Mouse (Mus musculus) hindbrain, embryonic 15.5 days (tissue): Measurements from ENCODE around the gene Cdc42ep1. TPM values are rescaled to one million over a fixed set of nuclear protein-coding genes. Genes with fewer than 3 reads are reported as not detected.

Experiments
- ATAC-seq: fragments of 200-750 bp; cut with Nextera tagmentation; 2 replicates; pipeline ENCODE4 v1.8.0; 2017; ENCODE audit warnings: low read depth, moderate number of reproducible peaks, moderate TSS enrichment; ENCODE audit not compliant: low FRiP score
- H3K27ac ChIP-seq: fragments of 300-500 bp; sonication (generic); replicated peaks from 2 replicates; pipeline ENCODE4 v1.5.1; 2015; ENCODE audit warnings: mild to moderate bottlenecking, inconsistent platforms
- H3K27me3 ChIP-seq: fragments of 300-500 bp; sonication (generic); 2 replicates; pipeline ENCODE4 v1.6.1; 2015; ENCODE audit warnings: control low read depth, inconsistent platforms
- H3K36me3 ChIP-seq: fragments of 300-500 bp; sonication (generic); 2 replicates; pipeline ENCODE4 v1.6.1; 2015; ENCODE audit warnings: control low read depth, inconsistent platforms
- H3K4me1 ChIP-seq: fragments of 300-500 bp; sonication (generic); replicated peaks from 2 replicates; pipeline ENCODE4 v1.6.1; 2015; ENCODE audit warnings: control low read depth, inconsistent platforms
- H3K4me2 ChIP-seq: fragments of 300-500 bp; sonication (generic); 2 replicates; pipeline ENCODE4 v1.6.1; 2015; ENCODE audit warnings: moderate library complexity, mild to moderate bottlenecking, inconsistent platforms
- H3K4me3 ChIP-seq: fragments of 300-500 bp; sonication (generic); 2 replicates; pipeline ENCODE4 v1.5.1; 2015; ENCODE audit warnings: mild to moderate bottlenecking, inconsistent platforms
- H3K9ac ChIP-seq: fragments of 300-500 bp; sonication (generic); 2 replicates; pipeline ENCODE4 v1.6.1; 2015; ENCODE audit warnings: inconsistent platforms
- H3K9me3 ChIP-seq: fragments of 300-500 bp; sonication (generic); 2 replicates; pipeline ENCODE4 v1.6.1; 2016; ENCODE audit warnings: control low read depth, inconsistent platforms
- WGBS: fragments of 180-500 bp; shearing (Covaris S2); methylation state at CpG from one replicate; pipeline ENCODE4 v1.1.7; 2015; 5-methylcytosine and 5-hydroxymethylcytosine counted together
- polyA plus RNA-seq: library from polyadenylated mRNA; unstranded; fragments of >200 nt; fragmentation: Nextera tagmentation; extraction: Ambion mirVana; gene quantifications from 2 replicates; pipeline ENCODE4 v1.2.1, GENCODE M21; 2015

The Cdc42ep1 gene
- polyA plus RNA-seq: 14.7 and 15.5 TPM in 2 replicates

DNA sequence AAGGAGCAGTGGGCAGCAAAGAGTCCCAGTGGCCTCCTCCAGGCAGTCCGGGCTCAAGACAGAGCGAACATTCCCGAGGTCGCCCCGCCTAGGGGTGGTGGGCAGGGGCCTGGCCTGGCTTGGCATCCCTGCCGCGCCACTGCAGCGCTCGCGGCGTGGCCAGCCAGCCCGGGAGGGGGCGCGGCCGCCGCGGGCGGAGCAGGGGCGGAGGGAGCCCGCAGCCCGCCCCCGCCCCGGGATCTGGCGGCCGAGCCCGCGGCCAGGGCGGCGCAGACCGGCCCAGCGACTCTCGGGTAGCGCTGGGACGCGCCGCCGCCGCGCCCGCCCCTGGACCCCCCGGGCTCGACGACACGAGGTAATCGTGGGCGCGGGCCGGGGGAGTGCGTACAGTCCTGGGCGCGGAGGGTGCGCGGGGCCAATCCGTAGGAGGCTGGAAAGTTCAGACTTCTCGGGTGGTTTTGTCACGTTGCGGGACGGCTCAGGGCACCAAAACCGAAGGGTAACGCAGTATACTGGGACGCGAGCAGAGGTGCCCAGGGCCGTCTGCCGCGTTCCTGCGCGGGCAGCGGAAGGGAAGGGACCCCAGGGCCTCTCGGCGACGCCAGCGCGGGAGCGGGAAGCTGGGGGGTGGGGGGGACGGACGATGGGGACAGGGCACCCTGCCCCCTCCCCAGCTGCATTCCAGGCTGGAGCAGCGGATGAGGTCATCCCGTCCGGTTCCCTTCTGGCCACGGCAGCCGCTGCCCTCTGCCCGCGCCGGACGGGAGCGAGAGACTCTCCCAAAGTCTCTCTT lies at the start of gene Cdc42ep1:
Cdc42ep1 (plus strand) TSS at position 254 of the 793 bp plus-strand sequence.
- peaks cover 55% of the 10 kb centered on the region for H3K4me1 ChIP-seq
- no peaks in the 10 kb centered on the region for H3K9me3 ChIP-seq
- H3K27ac ChIP-seq: peak within 1 kb of the TSS; percentile 72
- H3K4me2 ChIP-seq: peak within 1 kb of the TSS; percentile 72
- no peaks in the 10 kb centered on the region for H3K36me3 ChIP-seq
- WGBS: under 1% methylated on average over 63 of the region's 86 CpGs
- peak within 1 kb of the TSS; percentile 55 for H3K9ac ChIP-seq
- H3K27me3 ChIP-seq: peaks cover 22% of the 10 kb centered on the region
- peak; percentile 63 for ATAC-seq
- H3K4me3 ChIP-seq: peak within 1 kb of the TSS; percentile 47

DNA sequence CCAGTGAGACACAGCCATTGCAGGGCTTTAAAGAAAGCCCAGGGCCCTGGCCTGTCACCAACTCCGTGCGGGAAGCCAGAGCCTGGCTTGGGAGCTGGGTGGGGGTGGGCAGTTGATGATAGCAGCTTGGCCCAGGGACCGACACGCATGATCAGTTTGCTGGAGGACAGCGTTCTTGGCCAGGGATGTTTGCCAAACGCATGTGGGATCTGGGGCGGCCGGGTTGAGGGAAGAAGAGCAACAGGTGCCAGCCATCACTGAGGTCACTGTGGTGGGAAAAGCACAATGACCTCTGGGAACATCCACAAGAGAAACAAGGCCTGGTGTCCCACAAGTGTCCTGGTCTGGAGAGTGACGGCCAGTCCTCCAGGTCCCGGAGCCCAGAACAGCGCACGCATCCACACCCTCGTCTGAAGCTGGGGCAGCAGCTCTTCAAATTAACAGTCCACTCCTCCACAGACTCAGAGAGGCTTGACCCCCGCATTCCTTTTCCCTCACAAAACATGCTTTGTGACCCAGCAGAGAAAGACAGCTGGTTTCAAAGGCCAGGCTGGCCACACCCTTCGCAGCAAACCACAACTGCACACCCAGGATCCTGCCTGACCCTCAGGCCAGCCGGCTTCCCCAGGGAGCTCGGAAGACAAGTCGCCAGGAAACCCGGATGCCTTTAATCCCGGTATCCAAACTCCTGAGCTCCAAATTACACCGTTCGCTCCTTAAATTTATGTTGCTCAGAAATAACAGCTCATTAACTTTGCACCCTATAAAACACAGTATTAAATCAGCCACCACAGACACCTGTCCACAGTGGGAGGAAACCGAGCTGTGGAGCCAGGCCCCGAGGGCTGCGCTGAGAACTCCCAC lies 46.0 kb upstream of the Cdc42ep1 start:
- Histone ChIP-seq H3K36me3 (no peaks in the 10 kb centered on the region), H3K9me3 (no peaks in the 10 kb centered on the region), H3K4me3 (no peak overlapping the region), H3K4me1 (peaks cover 15% of the 10 kb centered on the region), H3K4me2 (no peak overlapping the region), H3K9ac (no peak overlapping the region), H3K27me3 (peaks cover 16% of the 10 kb centered on the region), H3K27ac (no peak overlapping the region)
- ATAC-seq: 0 out of 2 replicates have a peak, but pooled peaks have one; percentile 39
- WGBS: 39% methylated on average over 25 of the region's 25 CpGs

DNA sequence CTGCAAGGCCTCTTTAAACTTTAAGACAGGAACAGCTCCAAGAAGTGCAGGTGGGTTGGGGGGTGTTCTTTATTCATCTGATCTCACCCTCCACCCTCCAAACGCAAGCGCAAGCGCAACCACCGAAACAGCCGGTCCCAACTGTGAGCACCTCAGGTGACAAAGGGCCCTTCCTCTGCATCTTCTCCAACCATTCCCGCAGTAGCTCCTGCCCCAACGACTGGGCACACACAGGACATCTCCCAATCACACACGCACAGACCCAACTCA lies 45.4 kb upstream of the Cdc42ep1 start:
- Histone ChIP-seq H3K4me3 (no peak overlapping the region), H3K9ac (no peak overlapping the region), H3K36me3 (no peaks in the 10 kb centered on the region), H3K4me2 (no peak overlapping the region), H3K27ac (no peak overlapping the region), H3K4me1 (peaks cover 19% of the 10 kb centered on the region), H3K27me3 (peaks cover 21% of the 10 kb centered on the region), H3K9me3 (no peaks in the 10 kb centered on the region)
- ATAC-seq: no peak
- WGBS: 87% methylated on average over 8 of the region's 8 CpGs

DNA sequence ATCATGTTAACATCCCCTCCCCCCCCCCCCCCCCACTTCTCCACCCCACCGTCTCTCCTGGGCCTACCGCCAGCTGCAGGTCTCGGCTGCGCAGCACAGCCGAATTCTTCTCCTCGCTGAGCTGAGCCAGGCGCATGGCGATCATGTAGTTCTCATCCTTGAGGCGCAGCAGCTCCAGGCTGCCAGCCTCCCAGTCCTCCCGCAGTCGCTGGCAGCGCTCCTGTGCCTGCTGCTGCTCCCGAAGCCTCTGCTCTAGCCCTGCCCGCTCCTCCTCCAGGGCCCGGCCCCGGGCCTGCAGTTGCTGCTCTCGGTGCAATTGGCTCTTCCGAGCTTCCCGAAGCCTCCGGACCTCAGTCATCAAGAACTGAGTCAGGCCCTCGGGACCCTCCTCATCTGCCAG lies 43.4 kb upstream of the Cdc42ep1 start:
- Histone ChIP-seq H3K4me3 (no peak overlapping the region), H3K9me3 (no peaks in the 10 kb centered on the region), H3K27ac (no peak overlapping the region), H3K9ac (no peak overlapping the region), H3K4me1 (peaks cover 35% of the 10 kb centered on the region), H3K36me3 (no peaks in the 10 kb centered on the region), H3K4me2 (peak overlapping the region; percentile 23; the same call in 1 of the 2 replicates), H3K27me3 (peaks cover 30% of the 10 kb centered on the region)
- 38% methylated on average over 21 of the region's 21 CpGs for WGBS
- ATAC-seq: no peak; the same call in 1 of the 2 replicates

DNA sequence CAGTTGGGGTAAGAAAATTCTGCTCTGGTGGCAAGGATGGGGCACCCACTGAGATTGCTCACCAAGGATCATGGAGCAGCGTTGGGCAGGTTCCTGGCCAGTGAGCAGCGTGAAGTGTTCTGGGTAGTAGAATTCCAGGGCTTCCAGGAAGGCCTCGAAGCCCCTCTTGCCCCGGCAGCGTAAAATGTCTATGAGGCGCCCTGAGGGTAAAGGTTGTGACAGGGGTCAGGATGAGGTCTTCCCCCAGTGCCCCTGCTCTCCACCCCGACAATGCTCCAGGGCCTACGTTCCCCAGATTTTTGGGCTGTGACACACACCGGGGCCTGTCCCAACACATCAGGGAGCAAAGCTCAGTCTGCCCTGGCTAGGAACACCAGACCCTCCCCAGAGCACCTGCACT lies 40.9 kb upstream of the Cdc42ep1 start:
- no peak for ATAC-seq
- whole genome bisulfite sequencing: 72% methylated on average over 9 of the region's 9 CpGs
- Histone ChIP-seq H3K4me1 (peaks cover 26% of the 10 kb centered on the region), H3K9ac (no peak overlapping the region), H3K27ac (no peak overlapping the region), H3K27me3 (peaks cover 35% of the 10 kb centered on the region), H3K4me2 (peak overlapping the region; percentile 81), H3K36me3 (no peaks in the 10 kb centered on the region), H3K9me3 (no peaks in the 10 kb centered on the region), H3K4me3 (peak overlapping the region; percentile 48)

DNA sequence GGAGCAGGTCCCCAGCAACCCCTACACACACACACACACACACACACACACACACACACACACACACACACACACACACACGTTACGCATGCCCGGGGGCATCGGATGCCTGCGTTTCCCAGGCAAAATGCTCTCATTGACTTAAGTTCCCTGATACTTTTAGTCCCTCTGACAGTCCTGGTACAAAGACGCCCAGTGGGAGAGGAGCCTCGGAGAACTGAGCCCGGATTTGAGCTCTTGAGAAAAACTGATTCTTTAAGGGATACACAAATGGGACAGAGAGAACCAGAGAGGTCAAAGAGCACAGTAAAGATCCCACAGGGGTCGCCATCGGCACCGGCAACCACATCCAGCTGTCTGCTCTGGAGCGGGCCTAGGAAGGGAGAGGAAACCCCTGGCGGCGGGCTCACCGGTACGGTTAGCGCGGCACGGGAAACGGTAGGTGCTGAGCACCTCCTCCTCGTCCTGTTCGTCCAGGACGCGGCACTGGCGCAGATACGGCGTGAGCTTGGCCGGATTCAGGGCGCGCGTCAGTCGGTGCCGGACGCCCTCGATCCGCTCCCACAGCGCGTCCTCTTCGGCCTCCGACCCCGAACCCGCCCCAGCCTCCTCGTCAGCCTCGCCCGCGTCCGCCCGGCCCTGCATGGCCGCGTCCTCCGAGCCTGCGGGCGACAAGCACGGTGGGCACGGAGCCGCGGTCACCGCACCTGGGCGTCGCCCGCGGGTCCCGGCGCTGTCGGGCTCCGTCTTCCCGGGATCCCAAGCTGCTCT lies 40.3 kb upstream of the Cdc42ep1 start:
- H3K36me3 ChIP-seq: no peaks in the 10 kb centered on the region
- no peak overlapping the region; the same call in 1 of the 2 replicates for H3K27ac ChIP-seq
- peak overlapping the region; percentile 48 for H3K4me3 ChIP-seq
- no peak; the same call in 1 of the 2 replicates for ATAC-seq
- peak overlapping the region; percentile 47 for H3K9ac ChIP-seq
- no peaks in the 10 kb centered on the region for H3K9me3 ChIP-seq
- H3K4me1 ChIP-seq: peaks cover 25% of the 10 kb centered on the region
- H3K4me2 ChIP-seq: peak overlapping the region; percentile 81
- peaks cover 35% of the 10 kb centered on the region for H3K27me3 ChIP-seq
- WGBS: 3% methylated on average over 67 of the region's 67 CpGs

DNA sequence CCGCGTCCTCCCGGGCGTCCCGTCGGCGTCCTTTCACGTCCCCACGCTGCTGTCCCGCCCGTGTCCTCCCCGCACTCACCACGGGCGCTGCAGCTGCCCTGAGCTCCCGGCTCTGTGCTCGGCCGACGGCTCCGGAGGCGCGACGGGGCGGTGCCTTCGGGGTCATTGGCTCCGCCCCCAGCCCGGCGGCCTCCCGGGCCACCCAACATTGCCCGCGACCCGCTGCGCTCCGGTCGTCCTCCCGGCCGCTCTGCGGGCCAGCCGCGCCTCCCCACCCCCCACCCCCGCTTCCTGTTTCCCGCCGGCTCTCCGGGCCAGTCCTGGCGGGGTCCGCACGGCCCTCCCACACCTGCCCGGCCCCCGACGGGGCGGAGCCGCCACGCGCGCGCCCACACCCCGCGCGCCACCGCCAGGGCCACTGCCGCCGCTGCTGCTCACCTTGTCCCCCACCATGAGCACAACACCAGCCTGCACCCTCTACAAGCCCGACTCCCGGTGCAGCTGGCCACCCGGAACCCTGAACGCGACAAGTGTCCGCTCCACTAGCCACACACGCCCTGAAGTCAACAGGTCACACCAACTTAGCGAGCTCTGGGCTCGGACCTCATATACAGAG lies 39.5 kb upstream of the Cdc42ep1 start, which contains the start of gene Card10:
Card10 (minus strand) TSS at position 267 of the 616 bp plus-strand sequence.
- Histone ChIP-seq H3K27me3 (peaks cover 32% of the 10 kb centered on the region), H3K4me1 (peaks cover 25% of the 10 kb centered on the region), H3K4me3 (peak within 1 kb of the TSS; percentile 48), H3K27ac (no peak within 1 kb of the TSS; the same call in 1 of the 2 replicates), H3K36me3 (no peaks in the 10 kb centered on the region), H3K4me2 (peak within 1 kb of the TSS; percentile 81), H3K9ac (peak within 1 kb of the TSS; percentile 47), H3K9me3 (no peaks in the 10 kb centered on the region)
- ATAC-seq: peak; percentile 54; the same call in 1 of the 2 replicates
- under 1% methylated on average over 56 of the region's 70 CpGs for WGBS

DNA sequence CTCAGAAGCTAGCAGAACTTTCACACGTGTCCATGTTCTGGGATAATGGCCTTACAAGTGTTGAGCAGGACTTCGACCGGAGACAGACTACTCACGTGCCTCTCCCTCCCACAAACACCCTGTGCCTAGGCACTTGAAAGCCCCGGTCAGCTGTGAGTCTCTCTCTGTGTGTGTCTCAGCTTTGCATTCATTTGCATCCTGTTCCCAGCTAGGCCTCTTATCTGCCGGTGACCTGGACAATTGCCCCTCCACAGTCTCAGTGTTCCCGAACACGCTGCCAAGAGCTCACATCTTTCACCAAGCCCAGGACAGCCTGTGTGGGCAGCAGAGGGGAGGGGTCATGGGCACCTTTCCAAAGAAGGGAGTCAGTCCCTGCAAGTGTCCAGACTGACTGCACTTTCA lies 38.9 kb upstream of the Cdc42ep1 start:
- no peak for ATAC-seq
- Histone ChIP-seq H3K9me3 (no peaks in the 10 kb centered on the region), H3K4me3 (no peak overlapping the region), H3K27ac (no peak overlapping the region), H3K4me1 (peaks cover 25% of the 10 kb centered on the region), H3K27me3 (peaks cover 32% of the 10 kb centered on the region), H3K36me3 (no peaks in the 10 kb centered on the region), H3K9ac (no peak overlapping the region), H3K4me2 (no peak overlapping the region)
- WGBS: 6% methylated on average over 8 of the region's 8 CpGs

DNA sequence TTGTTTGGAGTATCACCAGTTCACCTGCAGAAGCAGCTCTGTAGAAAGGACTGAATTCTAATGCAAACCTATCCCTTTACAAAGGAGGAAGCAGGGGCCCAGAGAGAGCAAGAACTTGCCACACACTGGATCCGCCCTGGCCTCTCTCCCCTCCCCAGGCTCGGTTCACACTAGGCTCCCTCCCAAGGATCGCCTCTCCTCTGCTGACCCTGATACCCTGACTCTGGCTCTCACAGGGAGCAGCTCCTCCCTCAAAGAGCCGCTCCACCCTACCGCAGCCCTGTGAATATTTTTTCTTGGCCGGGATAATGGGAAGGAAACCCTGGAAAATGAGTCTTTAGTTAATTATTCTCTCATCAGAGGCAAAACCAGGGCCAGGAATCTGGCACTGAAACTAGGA lies 38.1 kb upstream of the Cdc42ep1 start:
- peaks cover 32% of the 10 kb centered on the region for H3K27me3 ChIP-seq
- H3K4me2 ChIP-seq: no peak overlapping the region
- ATAC-seq: no peak
- no peaks in the 10 kb centered on the region for H3K36me3 ChIP-seq
- H3K9me3 ChIP-seq: no peaks in the 10 kb centered on the region
- H3K4me3 ChIP-seq: no peak overlapping the region
- H3K9ac ChIP-seq: no peak overlapping the region
- H3K27ac ChIP-seq: no peak overlapping the region
- peaks cover 21% of the 10 kb centered on the region for H3K4me1 ChIP-seq
- 9% methylated on average over 6 of the region's 6 CpGs for whole genome bisulfite sequencing

DNA sequence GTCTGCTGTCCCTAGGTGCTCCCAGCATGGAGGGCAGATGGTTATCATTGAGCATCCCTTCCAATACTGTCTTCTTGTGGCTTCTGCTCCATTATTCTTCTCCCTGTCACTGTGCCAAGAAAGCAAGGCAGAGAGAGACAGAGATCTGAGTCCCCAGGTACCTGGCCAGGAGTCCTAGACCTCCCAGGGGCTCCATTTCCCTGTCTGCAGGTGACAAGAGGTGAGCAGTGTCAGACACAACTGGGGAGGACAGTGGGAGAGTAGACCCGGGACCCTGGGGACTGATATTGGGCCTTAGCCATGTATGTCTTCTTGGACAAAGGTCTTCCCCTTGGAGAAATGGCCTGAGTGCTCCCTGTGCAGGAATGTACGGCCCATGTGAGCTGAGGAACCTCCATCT lies 37.1 kb upstream of the Cdc42ep1 start:
- peaks cover 21% of the 10 kb centered on the region for H3K4me1 ChIP-seq
- H3K27me3 ChIP-seq: peaks cover 30% of the 10 kb centered on the region
- no peak overlapping the region for H3K4me3 ChIP-seq
- no peak overlapping the region for H3K4me2 ChIP-seq
- H3K36me3 ChIP-seq: no peaks in the 10 kb centered on the region
- whole genome bisulfite sequencing: 90% methylated on average over 2 of the region's 2 CpGs
- H3K9ac ChIP-seq: no peak overlapping the region
- H3K9me3 ChIP-seq: no peaks in the 10 kb centered on the region
- ATAC-seq: no peak
- H3K27ac ChIP-seq: no peak overlapping the region

DNA sequence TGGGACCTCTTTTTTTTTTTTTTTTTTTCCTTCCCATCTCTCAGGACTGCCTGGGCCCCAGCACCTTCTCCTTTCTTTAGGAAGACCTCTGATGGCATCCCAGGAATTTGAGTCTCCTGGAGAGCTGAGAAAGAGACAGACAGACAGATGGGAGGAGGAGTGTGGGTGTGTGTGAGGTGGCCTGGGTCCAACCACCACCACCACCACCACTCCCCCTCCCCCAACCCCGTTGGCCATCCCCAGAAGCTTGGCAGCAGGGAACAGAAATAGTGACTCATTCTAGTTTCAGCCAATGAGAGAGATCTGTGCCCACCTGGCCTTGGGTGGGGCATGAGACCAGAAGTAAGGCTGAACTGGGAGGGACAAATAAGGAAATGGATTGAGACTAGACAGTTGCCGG lies 35.8 kb upstream of the Cdc42ep1 start:
- WGBS: 39% methylated on average over 2 of the region's 2 CpGs
- H3K27me3 ChIP-seq: peaks cover 18% of the 10 kb centered on the region
- H3K9ac ChIP-seq: no peak overlapping the region
- H3K9me3 ChIP-seq: no peaks in the 10 kb centered on the region
- no peaks in the 10 kb centered on the region for H3K36me3 ChIP-seq
- H3K27ac ChIP-seq: no peak overlapping the region
- H3K4me1 ChIP-seq: peaks cover 19% of the 10 kb centered on the region
- no peak overlapping the region for H3K4me2 ChIP-seq
- no peak for ATAC-seq
- H3K4me3 ChIP-seq: no peak overlapping the region
